Mouse (Mus musculus) 3T3-L1 (cell line): Measurements from ENCODE around the gene Gm732.

ENCODE experiments used
- DNase-seq: peaks from one replicate; pipeline ENCODE4 v3.0.0-alpha.2; 2015; ENCODE audit warnings: low read depth, low spot score

The Gm732 gene

DNA sequence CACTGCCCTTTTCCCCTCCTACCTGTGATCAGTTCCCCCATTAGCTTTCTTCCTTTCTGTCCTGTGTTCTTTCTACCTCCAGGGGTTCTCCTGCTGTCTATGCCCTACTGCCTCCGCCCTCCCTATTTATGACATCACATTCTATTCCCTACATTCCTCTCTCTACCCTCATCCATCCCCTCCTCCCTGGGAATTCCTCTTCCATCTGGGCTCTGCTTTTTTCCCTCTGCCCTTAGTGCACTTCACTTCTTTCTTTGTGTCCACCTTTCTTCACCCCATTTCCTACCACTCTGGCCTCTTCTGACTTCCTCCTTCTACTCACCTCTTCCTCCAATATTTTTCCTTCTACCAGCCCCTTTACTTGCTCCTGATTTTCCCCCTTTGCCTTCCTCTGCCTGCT is at the start of gene Gm732:
Gene Gm732, minus strand, starts transcription at position 101 of the 400 bp plus-strand sequence.
- no peak for DNase-seq
